Mouse (Mus musculus): Measurements from ENCODE around the gene Tmed2.

Gene Tmed2

GRCm38 (mm10) chr5:124510536-124511050 lies 29.9 kb upstream of the Tmed2 start:
- TF ChIP-seq GATA4 (IDR thresholded peaks at IDR 0.05; ENCODE audit: insufficient replicate concordance, low read length): no peak

DNA sequence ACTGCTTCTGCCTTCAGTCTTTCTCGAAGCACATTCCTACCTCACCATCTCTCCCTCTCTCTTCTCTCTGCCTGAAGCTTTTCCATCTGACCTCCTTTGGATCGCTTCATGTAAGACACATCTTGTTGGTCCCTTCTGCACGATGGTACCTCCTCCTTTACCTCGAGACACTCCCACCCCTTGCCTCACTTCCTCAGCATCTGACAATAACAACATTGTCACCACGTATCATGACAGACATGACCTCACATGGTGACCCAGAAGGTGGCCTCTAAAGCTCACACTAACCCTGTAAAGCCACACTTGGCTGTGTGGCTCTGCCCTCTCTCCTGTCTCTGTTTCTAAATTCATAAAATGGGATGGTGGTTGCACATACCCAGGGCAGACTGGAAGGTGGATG lies 24.7 kb upstream of the Tmed2 start:
- no peak for TF ChIP-seq GATA4 (IDR thresholded peaks at IDR 0.05; ENCODE audit: insufficient replicate concordance, low read length)

DNA sequence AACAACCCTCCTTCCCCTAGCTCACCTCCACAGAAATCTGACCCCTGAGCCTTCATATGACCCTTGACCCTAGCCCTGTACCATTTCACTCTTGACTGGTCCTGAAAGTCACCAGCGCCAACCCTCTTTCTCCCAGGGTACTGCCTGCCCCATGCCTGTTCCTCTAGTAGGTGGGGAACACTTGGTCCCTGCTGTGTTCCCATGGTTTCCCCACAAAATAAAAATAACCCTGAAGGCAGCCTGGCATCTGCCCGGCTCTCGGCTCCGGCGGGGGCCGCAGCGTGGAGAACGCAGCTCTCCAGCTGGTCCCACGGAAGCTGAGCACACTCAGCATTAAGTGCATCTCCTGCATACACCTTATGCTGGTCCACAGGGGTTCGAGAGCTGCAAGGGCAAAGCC lies 21.8 kb upstream of the Tmed2 start:
- TF ChIP-seq GATA4 (IDR thresholded peaks at IDR 0.05; ENCODE audit: insufficient replicate concordance, low read length): no peak

- TF ChIP-seq GATA4 (IDR thresholded peaks at IDR 0.05; ENCODE audit: insufficient replicate concordance, low read length): no peak
These were observed 18.9 kb upstream of the Tmed2 start for GRCm38 (mm10) chr5:124521588-124521987.

DNA sequence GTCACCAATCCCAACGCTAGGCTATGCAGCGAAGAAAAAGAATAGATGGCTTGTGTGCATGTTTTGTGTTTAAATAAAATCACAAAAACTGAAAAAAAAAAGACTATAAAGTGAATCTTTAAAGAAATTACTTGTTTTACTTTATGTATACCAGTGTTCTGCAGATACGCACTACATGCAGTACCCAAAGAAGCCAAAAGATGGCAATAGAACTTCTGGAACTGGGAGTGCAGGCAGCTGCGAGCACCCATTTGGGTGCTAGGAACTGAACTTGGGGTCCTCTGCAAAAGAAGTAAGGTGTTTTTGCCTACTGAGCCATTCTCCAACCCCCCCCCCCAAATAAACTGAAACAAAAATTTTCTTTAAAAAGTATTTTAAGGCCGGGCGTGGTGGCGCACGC lies 17.5 kb upstream of the Tmed2 start:
- TF ChIP-seq GATA4 (IDR thresholded peaks at IDR 0.05; ENCODE audit: insufficient replicate concordance, low read length): no peak

- no peak for TF ChIP-seq GATA4 (IDR thresholded peaks at IDR 0.05; ENCODE audit: insufficient replicate concordance, low read length)
These were observed 15.6 kb upstream of the Tmed2 start for GRCm38 (mm10) chr5:124524943-124525342.

DNA sequence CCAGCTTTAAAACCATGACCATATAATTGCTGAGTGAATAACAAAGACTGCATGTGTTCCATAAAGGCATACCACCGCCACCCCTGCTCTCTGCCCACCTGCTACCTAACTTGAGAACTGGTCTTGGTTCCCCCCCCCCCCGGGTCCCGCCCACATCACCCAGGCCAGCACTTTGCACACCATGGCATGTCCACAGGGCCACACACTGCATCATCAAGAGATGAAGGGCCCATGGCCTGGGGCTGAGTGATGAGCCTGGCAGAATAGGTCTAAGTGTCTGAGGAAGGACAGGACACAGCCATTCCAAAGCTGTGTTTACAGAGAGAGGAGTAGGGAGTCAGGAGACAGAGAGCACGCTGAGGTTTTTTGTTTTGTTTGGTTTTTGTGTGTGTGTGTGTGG lies 12.1 kb upstream of the Tmed2 start:
- TF ChIP-seq GATA4 (IDR thresholded peaks at IDR 0.05; ENCODE audit: insufficient replicate concordance, low read length): no peak

DNA sequence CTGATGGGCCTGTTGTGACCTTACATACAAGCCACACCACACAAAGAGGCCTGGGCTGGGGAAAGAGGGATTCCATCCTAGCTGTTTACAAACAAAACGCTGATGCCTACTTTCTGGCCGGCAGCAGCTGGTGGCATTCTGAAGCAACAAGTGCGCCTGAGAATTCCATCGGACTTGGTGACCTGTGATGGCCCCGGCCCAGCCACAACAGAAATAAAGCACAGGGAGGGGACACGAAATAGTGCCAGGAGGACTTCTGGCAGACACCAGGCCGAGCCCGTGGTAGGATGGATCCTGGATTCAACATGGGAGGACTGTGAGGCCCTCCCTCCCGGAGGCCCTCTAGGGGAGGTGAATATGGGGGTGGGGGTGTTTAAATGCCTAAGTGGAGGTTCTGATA lies 11.7 kb upstream of the Tmed2 start:
- no peak for TF ChIP-seq GATA4 (IDR thresholded peaks at IDR 0.05; ENCODE audit: insufficient replicate concordance, low read length)

DNA sequence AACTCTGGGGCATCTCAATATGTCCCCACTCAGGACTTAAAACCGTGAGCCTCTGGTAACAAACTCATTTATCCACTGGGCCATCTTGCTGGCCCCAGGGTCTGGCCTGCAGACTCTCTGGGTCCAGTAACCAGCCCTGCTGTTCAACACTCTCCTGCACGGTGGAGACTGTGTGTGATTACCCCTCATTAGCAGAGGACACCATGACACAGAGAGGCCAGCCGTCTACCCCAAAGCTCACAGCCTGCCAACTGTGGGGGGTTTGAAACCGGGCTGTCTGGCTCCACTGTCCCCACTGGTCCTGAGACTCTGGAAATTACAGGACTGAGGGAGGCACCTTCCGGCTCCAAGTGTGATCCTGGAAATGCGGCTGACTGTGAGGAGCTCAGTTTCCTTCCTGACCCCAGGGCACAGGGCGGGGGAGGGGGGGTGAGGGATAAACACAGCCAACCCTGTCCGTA lies 11.3 kb upstream of the Tmed2 start:
- no peak for TF ChIP-seq GATA4 (IDR thresholded peaks at IDR 0.05; ENCODE audit: insufficient replicate concordance, low read length)

DNA sequence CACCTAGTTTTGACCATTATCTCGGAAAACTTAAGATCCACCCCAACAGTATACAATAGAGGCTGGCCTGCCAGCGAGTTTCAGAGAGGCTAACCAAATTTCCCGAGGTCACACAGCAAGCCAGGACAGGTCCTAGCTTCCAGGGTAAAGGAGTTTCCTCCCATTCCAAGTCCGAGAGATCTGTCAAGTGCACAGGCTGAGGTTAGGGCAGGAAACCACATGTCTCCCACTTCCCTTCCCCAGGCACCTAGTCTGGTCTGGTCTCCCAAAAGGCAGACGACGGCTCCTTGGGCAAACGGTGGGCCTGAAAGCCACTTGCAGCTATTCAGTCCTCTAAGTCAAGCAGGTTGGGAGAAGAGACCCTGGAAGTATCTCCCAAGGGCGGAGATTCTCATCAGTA lies 10.8 kb upstream of the Tmed2 start:
- TF ChIP-seq GATA4 (IDR thresholded peaks at IDR 0.05; ENCODE audit: insufficient replicate concordance, low read length): no peak

- TF ChIP-seq GATA4 (IDR thresholded peaks at IDR 0.05; ENCODE audit: insufficient replicate concordance, low read length): no peak
These were observed 9.6 kb upstream of the Tmed2 start, which contains the start of gene Rilpl1 for GRCm38 (mm10) chr5:124530655-124531582. TSS of gene Rilpl1 (minus strand) at chr5:124531391.

DNA sequence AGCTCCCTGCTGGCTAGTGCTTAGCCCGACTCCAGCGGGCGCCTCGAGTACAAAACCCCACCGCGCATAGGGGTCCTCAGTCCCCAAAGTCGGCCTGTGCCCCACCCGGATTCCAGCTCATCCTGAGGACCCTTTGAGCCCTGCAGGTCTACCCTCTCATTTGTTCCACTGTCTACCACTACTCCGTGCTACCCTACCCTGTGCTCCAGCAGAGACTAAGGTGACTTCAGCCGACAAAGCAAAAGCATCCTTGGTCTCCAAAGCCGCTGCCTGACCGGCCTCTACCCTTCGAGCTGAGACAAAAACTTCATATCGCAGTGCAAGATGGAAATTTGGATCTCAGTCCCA lies 8.9 kb upstream of the Tmed2 start:
- no peak for TF ChIP-seq GATA4 (IDR thresholded peaks at IDR 0.05; ENCODE audit: insufficient replicate concordance, low read length)

DNA sequence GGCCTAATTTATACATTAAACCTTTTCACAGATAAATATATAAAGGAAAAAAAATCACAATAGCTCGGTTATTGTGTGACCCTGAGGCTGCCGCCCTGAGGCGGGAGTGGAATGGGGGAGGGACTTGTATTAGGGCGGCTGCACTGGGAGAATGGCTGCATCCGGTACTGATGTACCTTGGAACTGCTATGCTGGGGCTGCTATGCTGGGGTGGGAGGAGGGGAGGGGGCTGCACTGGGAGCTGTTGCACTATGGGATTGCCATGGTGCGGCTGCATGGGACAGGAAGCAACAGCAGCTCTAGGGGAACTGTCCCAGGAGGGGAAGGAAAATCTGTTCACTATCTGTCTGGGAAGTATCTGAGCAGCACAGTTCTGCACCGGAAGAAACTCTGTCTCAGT lies 8.0 kb upstream of the Tmed2 start:
- no peak for TF ChIP-seq GATA4 (IDR thresholded peaks at IDR 0.05; ENCODE audit: insufficient replicate concordance, low read length)

DNA sequence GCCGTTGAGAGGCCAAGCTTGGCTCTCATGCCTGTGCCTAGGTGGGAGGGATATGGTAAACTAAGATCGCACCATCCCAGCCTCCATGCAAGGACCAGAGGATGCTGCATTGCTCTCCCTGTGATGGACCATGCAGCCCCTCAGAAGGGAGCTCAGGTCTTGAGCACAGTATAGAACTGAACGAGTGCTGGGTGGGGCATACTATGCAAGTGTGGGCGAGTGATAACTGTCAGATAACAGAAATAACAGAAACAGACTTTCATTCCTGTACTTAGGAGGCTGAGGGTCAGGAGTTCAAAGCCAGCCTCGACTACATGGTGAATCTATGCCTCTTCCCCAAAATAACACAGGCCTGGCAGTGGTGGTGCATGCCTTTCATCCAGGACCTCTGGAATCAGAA lies 5.5 kb upstream of the Tmed2 start:
- no peak for TF ChIP-seq GATA4 (IDR thresholded peaks at IDR 0.05; ENCODE audit: insufficient replicate concordance, low read length)

- TF ChIP-seq GATA4 (IDR thresholded peaks at IDR 0.05; ENCODE audit: insufficient replicate concordance, low read length): peak; percentile 20; the same call in 1 of the 2 replicates
These were observed 3.7 kb upstream of the Tmed2 start for GRCm38 (mm10) chr5:124536776-124537175.
